Mouse (Mus musculus): ENCODE measurements around the gene Chrna1.

Gene Chrna1

DNA sequence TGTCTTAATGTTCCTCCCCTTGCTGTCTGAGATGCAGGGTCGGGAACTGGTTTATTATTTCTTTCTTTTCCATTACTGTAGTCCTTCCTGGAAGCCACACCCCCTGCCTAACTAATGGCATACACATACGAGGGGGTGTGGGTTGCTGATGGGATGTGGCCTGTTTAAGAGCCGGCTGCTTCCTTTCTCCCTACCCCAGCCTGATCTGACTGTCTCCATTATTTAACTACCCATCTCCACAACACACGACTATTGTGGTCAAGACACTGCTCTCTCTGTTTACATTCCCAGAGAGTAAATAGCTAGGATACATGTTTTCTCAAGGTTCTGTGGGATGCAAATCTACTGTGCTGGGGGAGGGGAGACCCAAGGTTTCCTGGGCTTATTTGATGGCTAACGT is 58.4 kb downstream of the Chrna1 start:
- DNase-seq (ENCODE audit: low spot score in 2 of 2): peak in 1 of 2 experiments; percentile 58

DNA sequence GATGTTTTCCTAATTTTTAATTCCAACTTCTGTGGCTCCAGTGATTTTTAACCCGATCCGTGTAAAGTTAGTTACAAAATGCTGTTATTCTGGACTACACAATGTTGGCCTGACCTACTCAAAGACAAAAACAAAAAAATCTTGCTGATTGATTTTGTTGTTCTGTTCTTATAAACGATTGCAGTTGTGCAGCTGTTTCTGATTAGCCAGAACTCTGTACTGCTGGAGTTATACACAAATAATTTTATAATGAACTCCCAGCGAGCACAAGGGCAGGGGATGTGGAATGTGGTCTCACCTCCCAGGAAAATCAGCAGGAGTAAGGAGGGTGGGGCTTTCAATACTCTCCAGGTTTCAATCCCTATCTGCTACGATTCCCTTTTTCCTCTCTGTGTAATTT is 61.2 kb downstream of the Chrna1 start:
- DNase-seq (ENCODE audit: low spot score in 2 of 2): no peak

DNA sequence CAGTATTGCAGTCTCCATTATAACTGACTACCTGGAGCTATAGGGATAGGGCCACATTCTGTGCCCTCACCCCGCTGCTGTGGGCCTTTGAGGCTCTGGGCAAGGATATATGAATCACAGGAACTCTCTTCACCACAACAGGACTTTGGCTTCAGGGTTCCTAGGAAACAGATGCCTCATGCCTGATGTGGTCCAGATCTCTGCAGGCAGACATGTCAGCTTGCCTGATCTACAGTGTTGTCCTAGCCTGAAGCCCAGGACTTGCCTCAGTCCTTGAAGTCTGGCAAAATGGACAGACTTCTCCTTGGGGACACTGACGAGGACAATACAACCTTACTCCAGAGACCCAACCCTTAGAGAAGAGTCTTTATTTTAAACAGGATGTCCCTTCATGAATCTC is 61.8 kb downstream of the Chrna1 start:
- no peak for DNase-seq (ENCODE audit: low spot score in 2 of 2)

DNA sequence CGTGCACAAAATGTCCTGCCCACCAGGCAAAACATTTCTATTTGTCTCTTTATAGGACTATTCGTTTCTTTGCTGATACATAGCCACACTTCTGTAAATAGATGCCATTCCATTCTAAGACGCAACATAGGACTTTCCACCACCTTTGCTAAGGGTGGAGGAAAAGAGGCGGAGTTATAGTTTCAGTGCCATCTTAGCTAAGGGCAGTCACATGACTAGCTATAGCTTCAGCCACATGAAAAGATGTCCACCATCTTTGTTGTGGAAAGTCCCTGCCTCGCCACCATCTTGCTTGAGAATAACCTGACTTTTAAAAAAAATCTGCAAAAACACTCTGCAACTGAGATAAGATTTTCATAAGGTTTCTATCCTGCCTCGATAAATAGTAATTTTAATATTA is 66.0 kb downstream of the Chrna1 start:
- DNase-seq (ENCODE audit: low spot score in 2 of 2): no peak

Data from heart, adult 9 months (tissue).